Mouse (Mus musculus): ENCODE data around the gene Slc35e1. TPM values are rescaled to one million over a fixed set of nuclear protein-coding genes. Genes with fewer than 3 reads are reported as not detected.

Gene Slc35e1
- 11.9 and 13.8 TPM in 2 replicates for polyA plus RNA-seq (2015; fragmentation: Nextera tagmentation; extraction: Ambion mirVana)

- DNase-seq (ENCODE audit: low spot score): peak; percentile 59
Observed at GRCm38 (mm10) chr8:72491680-72492621, at the start of gene Slc35e1. Slc35e1 (minus strand) TSS chr8:72492614.

- peak; percentile 18 for DNase-seq (ENCODE audit: low spot score)
Observed at GRCm38 (mm10) chr8:72539234-72539633, 46.8 kb upstream of the Slc35e1 start.

DNA sequence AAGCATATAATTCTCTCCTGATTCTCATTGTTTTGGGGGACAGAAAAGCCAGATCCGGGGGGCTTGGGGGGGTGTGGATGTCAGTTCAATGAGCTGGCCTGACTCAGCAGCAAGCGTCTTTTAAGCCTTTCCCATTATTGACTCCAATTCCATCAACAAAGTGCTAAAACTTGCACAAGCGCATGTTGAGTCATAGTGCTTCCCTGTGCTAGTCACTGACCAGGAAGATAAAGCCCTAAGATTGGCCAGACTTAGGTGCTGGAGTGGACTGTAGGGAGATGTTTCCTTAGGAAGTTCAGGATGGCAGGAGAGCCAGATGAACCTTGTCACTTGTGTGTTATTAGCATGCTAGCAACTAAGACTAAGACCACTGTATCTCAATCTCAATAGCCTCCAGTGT is 42.5 kb upstream of the Slc35e1 start:
- DNase-seq (ENCODE audit: low spot score): no peak

DNA sequence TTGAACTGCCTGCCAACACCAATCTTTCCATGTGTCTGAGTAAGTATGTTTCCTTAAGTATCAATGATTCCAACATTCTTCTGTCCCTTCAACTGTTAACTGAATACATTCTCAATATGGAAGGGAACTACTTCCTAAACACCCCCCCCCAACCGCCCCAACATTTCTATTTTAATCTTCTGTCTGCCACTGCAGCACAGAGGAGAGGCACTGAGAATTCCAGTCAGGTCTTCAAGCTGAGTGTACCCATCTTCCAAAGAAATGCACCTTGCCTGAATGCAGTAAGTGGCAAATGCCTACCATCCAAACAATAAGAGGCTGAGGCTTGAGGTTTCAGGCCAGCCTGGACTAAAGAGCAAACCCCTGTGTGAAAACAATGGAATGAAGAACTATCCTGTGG is 39.7 kb upstream of the Slc35e1 start:
- DNase-seq (ENCODE audit: low spot score): no peak

- DNase-seq (ENCODE audit: low spot score): no peak
Observed at GRCm38 (mm10) chr8:72521888-72522287, 29.5 kb upstream of the Slc35e1 start.

DNA sequence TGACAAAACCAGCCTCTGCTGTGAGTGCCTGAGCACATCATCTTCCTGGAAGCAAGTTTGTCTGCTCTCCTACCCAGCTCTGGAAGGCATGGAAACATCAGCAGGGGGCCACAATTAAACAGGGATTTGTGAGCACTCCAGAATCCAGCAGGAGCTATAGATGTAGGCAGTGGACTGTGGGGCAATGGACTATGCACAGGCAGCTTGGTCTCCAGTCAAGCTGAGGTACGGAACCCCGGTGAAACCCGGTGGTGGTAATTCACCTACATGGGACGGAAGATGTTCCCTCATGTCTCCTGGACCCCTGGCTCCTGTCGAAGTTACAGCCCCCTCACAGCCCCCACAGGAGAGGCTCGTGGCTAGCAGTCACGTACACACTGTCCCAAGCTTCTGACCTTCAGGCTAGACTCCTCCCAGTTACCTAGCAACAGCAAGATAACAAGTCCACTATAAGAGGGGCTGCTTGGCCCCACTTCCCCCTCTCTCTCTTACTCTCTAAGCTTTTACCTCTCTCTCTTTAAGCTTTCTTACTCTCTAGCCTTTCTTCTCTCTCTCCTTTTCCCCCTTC is 25.1 kb upstream of the Slc35e1 start:
- DNase-seq (ENCODE audit: low spot score): no peak

DNA sequence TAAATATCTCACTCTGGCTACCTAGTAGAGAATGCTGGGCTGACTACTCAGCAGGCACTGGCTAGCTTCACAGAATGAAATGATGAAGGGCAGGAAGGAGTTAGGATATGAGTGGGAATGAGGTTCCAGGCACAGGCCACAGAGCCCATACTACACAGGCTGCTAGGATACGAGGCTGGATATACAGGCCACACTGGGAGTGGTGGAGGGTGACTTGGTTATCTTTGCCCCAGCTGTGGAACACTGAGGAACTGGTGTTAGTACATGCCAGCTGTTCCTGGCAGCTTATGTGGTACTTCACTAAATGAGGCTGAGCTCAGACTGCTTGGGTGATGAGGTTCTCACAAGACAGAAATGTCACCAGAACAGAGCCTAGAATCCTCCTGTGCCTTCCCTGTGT is 20.7 kb upstream of the Slc35e1 start:
- DNase-seq (ENCODE audit: low spot score): no peak

GRCm38 (mm10) chr8:72512648-72513047 is 20.2 kb upstream of the Slc35e1 start:
- no peak for DNase-seq (ENCODE audit: low spot score)

DNA sequence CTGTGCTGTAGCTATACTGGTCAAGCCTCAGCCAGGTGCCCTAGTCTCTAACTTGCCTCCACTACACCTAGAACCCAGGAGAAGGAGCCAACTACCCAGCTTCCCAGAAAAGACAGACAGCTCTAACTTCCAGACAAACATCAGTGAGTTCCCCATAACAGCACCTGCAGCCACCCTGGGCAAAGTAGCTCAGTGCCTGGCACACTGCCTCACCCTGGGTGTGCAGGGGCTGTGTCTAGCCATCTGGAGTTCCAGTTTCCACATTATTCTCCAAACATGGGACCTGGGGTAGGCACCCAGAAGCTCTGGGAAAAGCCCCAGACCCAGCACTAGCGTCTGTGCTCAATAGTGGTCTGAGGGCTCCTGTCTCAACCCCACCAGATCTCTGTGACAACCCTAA is 15.1 kb upstream of the Slc35e1 start:
- no peak for DNase-seq (ENCODE audit: low spot score)

- DNase-seq (ENCODE audit: low spot score): no peak
Observed at GRCm38 (mm10) chr8:72504637-72505314, 12.4 kb upstream of the Slc35e1 start.

- peak; percentile 18 for DNase-seq (ENCODE audit: low spot score)
Observed at GRCm38 (mm10) chr8:72504137-72504536, 11.7 kb upstream of the Slc35e1 start.

GRCm38 (mm10) chr8:72500521-72500931 is 8.1 kb upstream of the Slc35e1 start:
- no peak for DNase-seq (ENCODE audit: low spot score)

DNA sequence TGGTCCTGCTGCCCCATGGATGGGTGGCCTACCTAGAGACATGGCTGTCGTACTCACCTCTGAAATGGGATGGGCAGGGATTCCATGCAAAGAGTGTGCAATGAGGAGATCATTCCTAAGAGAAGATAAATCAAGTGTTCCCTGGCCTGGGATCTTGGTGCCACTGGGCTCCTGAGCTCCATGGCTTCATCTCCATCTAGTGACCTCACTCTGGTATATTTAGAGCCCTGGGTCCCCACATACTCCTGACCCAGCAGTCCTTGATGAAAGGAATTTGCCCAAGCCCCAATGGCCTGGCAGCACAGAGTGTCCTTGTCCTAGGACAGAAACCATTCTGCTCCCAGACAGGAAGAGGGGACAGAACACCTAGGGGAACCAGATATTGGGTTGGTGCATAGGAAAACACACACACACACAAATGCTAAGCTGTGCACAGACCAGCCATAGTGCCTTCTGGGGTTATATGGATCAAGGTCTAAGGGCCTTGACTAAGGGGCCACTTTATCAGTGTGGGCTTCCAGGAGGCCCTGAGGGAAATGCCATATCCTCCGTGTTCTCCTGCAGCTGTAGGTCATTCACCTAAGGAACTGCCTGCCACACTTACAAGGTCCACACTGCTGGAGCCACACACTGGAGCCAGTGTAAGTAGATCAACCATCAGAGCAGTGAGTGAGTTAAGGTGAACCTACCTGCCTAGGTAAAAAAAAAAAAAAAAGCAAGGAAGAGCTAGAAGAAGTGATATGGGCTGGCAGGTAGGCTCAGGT is 7.3 kb upstream of the Slc35e1 start:
- DNase-seq (ENCODE audit: low spot score): no peak

DNA sequence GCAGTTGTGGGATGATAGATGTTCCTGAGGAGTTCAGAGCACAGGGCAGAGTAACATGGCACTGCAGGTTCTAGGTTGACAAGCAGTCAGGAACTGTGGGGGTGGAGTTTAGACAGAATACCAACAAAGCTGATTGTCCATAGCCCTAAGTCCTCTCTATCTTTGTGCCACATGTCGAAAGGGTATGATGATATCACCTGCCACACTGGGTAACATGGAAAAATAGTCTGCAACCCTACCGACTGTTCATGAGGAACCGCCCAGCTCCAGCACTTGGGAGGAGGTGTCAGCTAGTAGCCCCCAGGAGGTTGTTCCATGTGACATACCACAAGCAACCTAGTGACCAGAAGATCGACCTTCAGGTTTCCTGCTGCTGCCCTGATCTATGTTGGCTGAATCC is 6.1 kb upstream of the Slc35e1 start:
- DNase-seq (ENCODE audit: low spot score): no peak

- DNase-seq (ENCODE audit: low spot score): no peak
Observed at GRCm38 (mm10) chr8:72497911-72498310, 5.5 kb upstream of the Slc35e1 start.

DNA sequence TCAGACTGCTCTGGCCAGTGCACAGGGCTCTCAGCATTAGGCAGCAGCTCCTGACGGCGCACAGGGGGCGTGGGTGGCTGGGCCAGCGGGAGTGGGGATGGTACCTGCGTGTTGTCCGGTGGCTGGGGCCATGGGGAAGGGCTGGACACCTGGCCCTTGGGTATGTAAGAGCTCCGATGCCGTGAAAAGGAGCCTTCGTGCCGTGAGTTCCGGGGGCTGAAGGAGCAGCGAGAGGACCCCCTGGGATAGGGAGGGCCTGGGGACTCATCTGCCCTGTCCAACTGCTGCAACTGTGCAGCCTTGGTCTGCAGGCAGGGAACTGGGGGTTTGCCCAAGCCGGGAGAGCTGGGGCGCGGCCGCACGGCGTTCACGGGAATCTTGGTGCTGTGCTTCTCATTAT is 3.8 kb upstream of the Slc35e1 start:
- no peak for DNase-seq (ENCODE audit: low spot score)

DNA sequence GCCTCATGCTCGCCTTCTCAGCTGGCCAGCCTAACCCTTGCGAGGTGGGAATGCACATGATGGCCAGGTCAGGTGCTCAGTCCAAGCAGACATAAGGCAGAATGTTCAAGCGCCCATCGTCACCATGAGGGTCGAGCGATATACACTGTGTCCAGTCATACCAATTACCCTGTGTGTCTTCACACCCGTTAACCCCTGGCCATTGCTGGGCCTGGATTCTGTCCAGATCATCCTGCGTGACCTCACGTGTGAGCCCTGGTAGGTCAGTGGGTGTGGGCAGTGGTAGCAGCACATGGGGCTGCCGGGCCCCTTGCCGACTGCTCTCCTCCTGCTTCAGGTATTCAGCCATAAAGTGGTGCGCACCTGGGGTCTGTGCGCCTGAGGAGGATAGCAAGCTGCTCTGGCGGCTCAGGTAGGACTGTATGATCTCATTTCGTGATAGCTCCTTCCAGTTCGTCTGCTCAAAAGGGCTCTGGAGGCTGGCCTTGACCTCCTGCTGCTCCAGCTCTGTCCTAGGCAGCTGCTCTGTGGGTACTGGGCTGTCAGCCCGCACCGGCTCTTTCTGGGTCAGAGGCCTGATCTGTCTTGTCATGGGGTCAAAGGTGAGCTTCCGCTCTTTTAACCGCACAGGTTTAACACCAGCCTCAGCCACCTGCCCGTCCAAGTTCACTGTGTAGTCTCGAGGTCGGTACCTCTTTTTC is 3.1 kb upstream of the Slc35e1 start:
- DNase-seq (ENCODE audit: low spot score): no peak

GRCm38 (mm10) chr8:72493381-72493780 is 967 bp upstream of the Slc35e1 start:
- DNase-seq (ENCODE audit: low spot score): no peak

- peak; percentile 100 for DNase-seq (ENCODE audit: low spot score)
Observed at GRCm38 (mm10) chr8:72492622-72493081, 238 bp upstream of the Slc35e1 start.

DNA sequence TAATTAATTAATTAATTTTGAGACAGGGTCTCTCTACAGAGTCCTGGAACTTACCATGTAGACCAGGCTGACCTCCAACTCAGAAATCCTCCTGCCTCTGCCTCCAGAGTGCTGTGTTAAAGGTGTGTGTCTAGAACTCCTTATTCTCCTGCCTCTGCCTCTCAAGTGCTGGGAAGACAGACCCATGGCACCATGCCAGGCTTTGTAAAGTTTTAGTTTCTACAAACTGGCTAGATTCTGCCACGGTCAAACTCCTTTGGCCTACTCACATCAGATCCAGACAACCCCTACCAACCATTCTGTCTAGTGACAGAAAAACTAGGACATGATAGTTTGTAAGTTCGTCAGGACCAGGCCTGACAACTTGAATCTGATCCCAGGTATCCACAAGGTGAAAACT is 1.4 kb downstream of the Slc35e1 start:
- no peak for DNase-seq (ENCODE audit: low spot score)

DNA sequence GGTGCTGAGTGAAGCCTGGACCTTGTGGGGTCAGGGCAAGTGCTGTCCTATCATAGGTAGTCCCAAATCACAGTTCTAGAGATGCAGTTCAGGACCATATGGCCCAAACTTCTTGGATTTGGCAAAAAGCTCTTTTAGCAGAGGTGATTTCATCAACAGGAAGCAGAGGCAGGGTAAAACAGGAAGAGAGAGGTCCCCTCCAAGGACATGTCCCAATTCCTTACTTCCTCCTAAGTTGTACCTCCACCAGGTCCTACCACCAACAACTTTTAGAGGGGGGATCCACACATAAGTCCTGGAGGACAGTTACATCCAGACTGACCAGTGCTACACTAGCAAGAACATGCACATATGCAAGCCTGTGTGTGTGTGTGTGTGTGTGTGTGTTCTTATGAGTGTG is 5.4 kb downstream of the Slc35e1 start:
- no peak for DNase-seq (ENCODE audit: low spot score)

Data from thymus, postnatal 0 days (tissue).